Mouse (Mus musculus) ES-Bruce4 (cell line): ENCODE results near the gene Esam.
A peak's percentile ranks its signal among the peaks of the same experiment; 100 is the strongest.

Experiments
- CTCF ChIP-seq: IDR thresholded peaks from one replicate; pipeline ENCODE4 v1.8.1; 2011; ENCODE audit warnings: low read depth, low read length
- POLR2A ChIP-seq: IDR thresholded peaks from one replicate; pipeline ENCODE4 v1.8.1; 2011; ENCODE audit warnings: low read length; ENCODE audit not compliant: insufficient read depth

- peak; percentile 54 for TF ChIP-seq CTCF
- TF ChIP-seq POLR2A = no peak
Measured at GRCm38 (mm10) chr9:37544447-37545165, 16.7 kb downstream of the Esam start.
